Mouse (Mus musculus) bone marrow, adult 2 months (tissue): ENCODE results near the gene Defb23.

Experiments
- CTCF ChIP-seq: fragments of 200-500 bp; IDR thresholded peaks from 2 replicates; pipeline ENCODE4 v1.5.1; 2011; ENCODE audit warnings: low read length, control low read depth; ENCODE audit not compliant: control insufficient read depth, insufficient read depth
- POLR2A ChIP-seq: fragments of 200-500 bp; IDR thresholded peaks from 2 replicates; pipeline ENCODE4 v1.6.1; 2011; ENCODE audit warnings: low read depth, mild to moderate bottlenecking, control low read depth, low read length, borderline replicate concordance; ENCODE audit not compliant: control insufficient read depth

GRCm38 (mm10) chr2:152442322-152442721 lies 22.1 kb downstream of the Defb23 start:
- TF ChIP-seq CTCF (no peak), POLR2A (no peak)
